Mouse (Mus musculus): ENCODE measurements around the gene Spata17.
"Not testable (repeated sequence)": the region's sequence is repeated elsewhere in the genome, so short reads cannot be mapped to it uniquely, and the experiment has no call there.

Gene Spata17

DNA sequence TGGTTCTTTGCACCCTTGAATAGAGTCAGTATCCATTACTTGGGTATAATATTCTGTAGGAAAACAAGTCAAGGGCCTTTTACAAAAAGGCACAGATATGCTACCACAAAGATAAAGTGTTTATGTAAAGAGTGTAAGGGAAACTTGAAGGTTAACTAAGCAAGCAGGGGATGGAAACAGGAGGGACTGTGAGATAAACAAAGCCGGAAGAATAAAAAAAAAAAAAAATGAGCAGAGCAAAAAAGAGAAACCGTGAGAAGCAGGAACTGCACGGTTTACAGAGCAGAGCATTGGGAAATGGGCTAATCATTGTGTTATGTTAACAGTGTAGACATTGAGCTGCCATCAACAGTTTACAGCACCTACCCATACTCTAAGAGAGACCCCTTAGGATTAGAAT lies 44.9 kb downstream of the Spata17 start:
- no peak for DNase-seq

DNA sequence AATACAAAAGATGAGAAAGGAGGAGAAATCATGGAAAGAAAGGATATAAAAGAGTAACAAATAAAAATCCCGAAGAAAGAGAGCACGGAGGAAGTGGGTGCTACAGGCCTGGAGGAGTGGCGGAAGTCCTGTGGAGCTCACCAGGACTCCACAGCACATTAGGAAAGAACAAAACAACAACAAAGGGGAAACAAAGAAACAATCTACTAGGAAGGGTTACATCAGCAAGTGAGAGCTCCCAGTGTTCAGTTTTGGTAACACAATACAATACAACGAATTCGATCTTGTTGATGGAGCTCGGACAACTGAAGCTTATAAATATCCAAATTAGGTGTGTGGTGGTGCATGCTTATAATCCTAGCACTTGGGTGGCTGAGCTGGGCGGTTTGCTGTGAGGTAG lies 45.6 kb downstream of the Spata17 start:
- no peak for DNase-seq

DNA sequence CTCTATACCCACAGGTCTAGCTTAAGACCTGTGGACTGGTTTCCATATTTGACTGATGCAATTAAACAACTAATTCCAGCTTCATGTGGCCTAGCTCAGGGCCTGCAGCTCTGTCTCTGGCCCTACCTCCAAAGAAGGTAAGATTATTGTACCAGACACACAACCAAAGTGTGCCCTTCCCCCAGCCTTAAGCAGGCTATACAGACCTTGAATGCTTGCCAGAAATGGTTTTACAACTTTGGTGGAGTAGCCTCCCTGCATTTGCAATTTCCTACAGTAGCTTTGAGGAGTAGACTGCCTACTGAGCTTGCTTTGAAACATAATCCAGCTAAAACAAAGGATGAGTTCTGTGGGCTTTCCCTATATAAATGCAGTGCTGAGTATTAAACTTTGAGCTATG lies 51.7 kb downstream of the Spata17 start:
- DNase-seq, result no peak

DNA sequence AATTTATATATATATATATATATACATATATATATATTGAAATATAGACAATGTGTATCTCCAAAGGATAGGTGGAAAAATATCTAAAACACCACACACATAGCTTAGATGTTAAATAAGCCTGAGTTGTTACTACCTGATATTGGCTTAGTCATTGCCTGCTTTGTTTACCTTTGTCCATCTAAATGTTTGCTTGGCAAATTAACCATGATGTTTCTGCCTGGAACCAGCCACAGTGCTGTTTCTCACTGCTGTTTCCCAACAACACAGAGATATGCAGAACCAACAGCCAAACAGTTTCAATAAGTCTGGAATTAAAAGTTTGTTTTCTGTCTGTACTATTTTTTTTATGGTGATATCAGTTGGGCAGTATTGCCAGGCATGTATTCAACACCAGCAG lies 59.6 kb downstream of the Spata17 start:
- no peak for DNase-seq

DNA sequence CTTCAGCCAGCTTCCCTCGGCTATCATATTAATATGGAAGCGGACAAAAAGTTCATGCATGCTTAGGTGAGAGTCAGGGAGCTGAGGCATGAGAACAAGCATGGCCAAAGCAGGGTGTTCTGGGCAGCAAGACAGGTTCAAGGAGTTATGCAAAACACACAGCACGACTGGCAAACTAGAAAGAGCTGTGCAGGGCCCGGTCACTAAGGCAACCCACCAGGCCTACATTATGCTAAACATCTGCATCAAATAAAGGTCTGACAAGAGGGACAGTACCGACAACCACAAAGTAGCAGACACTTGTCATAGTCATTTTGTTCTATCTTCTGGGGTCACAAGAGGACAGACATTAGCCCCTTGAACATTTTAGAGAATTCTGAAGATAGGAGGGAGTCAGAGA lies 61.6 kb downstream of the Spata17 start:
- DNase-seq, result no peak

DNA sequence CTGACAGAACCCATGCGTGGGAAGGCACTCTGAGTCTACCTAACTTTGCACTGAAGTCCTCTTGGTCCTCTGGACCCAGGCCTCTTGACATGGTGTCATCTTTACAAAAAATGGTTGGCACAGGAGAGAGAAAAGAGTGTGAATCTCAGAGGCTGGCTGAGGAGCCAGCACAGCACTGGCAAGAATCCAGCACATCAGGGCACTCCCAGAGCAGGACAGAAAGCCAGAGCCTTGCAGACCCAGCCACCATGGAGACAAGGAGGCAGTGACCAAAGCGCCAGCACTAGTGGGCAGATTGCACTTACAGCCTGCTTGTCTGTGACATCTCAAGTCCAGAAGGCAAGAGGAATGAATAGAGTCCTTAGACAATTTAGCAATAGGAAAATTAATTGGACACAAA lies 62.7 kb downstream of the Spata17 start:
- no peak for DNase-seq

DNA sequence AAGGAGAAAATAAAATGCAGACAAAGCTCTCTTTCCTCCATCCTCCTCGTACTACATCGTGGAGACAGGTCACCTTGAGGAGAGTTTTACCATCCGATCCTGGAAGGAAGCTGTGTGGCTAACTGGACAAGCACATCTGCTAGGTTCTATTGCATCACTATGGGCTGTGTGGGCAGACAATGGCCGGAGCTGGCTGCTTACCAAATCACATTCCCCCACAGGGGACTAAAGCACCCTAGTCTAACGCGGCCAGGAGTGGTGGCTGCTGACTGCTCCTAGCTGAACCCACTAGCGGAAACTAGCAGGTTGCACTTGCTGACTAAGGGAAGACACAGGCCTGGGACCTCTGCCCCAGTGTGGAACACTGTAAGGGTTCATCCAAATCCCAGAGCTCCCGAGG lies 72.3 kb downstream of the Spata17 start:
- no peak for DNase-seq

DNA sequence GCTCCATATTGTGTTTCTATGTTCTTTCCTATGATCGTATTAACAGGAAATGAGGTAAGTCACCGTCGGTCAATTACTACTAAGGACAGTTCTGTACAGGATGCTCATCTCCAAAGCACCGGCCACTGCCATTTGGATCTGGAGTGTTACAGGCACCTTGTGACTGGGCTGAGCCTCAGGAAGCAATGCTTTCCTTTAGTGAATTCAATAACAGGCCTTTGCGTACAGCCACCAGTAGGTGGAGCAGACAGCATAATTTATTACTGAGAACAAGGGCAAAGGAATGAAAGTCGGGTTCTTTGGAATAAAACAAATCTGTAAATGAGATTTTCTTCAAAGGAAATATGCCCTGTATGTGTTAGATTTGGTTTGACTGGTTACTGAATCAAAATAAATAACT lies 77.8 kb downstream of the Spata17 start:
- peak; percentile 30 to 71 for DNase-seq

DNA sequence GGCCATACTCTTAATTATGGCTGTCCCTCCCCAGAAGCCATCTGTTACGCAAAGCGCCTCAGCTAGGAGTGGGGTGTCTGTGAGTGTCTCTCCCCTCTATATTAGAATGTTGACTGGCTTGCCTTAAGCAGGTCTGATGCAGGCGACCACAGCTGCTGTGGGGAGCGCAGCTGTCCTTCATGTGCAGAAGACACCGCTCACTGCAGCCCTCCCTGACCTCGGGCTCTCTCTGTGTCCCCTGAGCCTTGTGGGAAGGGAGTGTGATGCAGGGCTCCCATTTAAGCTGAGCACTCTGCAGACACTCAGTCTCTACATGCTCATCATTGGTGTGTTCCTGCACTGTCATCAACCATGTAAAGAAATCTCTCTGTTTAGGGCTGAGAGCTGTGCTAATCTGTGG lies 79.4 kb downstream of the Spata17 start:
- DNase-seq, result no peak

DNA sequence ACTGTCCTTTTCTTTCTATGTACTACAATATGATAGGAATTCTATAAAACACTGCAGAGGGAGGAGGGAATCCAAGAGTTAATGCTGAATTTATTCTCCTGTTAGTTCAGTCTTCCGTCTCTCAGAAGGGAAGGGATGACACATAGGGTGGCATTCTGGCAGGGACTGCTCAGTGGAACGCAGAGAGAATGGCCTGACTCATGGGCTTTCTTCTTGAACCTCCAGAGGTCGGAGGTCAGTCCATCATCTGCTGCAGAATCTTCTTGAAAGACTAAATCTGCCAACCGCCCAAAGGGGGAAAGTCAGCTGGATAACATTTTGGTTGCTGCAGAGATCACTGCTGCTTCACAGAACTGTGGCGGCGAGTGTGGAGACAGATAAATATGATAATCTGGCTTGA lies 81.4 kb downstream of the Spata17 start:
- no peak for DNase-seq

DNA sequence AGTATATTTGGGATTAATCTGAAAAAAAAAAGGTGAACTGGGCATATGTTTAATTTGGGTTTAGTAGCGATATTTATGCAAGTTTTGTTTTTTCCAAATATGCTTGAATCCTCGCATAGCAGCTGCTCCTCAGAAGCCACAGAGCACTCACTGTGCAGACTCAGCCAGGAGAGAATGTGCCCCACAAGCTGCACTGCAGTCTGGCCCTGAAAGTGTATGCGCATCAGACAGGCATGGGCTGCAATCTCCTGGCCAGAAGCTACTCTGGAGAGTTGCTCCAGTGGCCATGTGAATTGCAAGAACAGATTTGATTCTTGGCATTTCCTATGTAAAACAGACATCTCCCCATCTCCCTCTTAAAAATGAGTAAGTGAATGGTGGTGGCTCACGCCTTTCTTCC lies 82.9 kb downstream of the Spata17 start:
- DNase-seq, result no peak

DNA sequence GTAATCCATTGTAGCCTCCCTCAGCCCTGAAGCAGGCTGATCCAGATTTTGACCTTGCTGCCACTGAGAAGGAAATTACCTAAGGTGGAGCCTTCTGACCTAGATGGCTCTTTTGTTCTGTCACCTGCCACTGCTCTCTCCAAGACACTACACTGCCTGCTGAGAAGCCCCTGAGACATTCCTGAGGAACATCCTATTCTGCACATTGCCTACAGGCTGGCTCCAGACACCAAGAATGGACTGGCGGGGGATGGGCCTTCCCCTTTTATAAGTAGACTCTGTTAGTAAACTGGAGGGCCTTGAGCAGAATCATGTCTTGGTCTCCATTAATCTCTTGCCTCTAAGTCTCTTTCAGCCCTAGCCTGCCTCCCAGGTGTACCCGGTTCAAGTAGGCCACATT lies 87.7 kb downstream of the Spata17 start:
- not testable (repeated sequence) for DNase-seq

DNA sequence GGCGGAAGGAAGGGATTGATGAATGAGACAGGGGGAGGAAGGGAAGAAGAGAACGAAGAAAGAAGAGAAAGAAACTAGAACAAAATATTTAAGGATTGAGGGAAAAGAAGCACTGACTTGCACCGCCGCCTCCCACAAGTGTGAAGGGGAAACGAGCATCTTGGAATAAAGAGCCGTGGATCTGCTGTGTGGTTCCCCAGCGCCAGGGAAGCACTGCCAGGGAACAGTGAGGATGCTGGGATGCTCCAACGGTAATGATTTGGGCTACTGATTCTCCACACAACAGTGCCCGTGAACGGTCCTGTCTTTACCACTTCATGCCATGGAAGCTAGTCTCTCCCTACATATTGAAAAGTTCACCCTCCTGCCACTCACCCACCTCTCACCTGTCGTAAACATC lies 89.5 kb downstream of the Spata17 start:
- DNase-seq, result no peak

DNA sequence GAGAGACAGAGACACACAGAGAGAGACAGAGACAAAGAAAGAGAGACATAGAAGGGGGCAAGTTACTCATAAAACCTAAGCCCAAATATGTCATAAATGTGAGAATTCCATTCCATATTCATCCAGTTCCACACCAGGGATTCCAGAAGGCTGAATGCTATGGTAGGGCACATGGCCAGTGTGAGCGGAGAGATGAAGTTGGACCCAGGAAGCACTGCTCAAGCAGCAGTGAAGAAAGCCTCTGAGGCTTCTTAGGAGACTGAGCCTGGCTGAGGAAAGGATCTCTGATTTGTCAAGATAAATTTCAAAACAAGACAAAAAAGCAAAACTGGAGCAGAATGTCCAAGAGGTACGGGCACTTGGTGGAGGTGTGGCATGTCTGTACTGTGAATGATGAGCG lies 90.3 kb downstream of the Spata17 start:
- DNase-seq, result no peak

DNA sequence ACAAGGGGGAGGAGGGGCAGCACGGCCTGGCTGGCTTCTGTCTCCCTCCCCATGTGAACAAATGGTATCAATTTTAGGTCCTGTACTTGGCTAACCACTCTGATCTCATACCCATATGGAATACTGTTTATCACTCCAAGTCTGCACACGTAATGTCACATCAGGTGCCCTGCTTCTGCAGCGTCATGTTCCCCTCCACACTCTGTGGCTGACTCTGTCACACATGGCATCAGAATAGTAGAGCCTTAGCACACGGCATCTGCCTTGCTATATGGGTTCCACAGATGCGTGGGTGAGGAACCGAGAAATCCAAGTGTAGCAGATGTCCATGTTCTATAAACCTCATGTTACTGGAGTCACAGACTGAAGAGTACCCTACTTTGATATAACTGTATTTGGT lies 96.0 kb downstream of the Spata17 start:
- DNase-seq, result no peak

DNA sequence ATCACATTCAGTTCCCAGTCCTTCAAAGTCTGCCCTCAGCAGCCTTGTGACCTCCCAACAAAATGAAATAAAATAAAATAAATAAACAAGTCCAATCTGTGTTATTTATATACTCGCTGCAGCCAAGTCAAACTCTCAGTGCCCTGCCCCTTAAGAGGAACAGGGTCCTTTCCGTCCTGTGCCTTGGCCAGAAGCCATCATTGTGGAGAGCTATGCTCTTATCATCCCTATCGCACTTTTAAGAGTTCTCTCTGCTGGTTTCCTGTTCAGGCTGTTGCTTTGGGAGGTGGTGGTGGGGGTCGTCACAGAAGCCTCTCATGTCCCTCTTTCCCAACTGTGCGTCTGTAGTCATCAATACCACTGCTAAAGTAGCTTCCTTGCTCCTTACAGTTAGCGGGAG lies 97.2 kb downstream of the Spata17 start:
- no peak for DNase-seq

DNA sequence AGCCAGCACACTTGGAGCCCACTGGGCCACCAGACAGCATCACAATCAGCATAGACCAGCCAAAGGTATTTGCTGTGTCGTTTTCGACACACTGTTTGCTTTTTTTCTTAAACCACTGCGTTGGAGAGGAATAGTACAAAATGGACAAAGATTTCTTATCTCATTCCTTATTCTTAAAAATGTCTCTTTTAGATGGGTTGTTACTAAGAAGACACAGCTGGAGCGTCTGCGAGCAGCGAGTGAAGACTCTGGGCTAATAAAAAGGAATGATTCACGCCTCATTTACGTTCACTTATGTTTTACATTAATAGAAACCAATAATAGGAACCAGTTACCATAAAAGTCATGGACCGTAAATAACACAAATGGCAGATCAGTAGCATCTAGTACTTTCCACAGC lies 101.5 kb downstream of the Spata17 start:
- no peak for DNase-seq

DNA sequence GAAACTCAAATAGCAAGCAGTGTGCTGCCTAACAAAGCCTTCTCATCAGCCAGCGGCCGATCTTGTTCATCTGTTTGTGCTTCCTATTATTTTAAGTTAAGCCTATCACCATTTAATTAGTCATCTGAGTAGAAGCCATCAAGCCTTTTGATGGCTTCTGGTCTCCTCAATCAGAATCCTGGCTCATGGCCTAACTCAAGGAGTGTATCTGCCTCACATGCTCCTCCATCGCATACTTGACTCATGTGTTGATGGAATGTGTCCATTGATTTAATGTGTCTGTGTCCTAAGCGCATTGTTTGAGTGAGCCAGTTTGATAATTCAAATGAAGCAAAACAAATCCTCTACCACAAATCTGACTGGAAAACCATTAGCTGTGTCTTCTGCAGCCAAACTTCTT lies 113.1 kb downstream of the Spata17 start:
- no peak for DNase-seq

DNA sequence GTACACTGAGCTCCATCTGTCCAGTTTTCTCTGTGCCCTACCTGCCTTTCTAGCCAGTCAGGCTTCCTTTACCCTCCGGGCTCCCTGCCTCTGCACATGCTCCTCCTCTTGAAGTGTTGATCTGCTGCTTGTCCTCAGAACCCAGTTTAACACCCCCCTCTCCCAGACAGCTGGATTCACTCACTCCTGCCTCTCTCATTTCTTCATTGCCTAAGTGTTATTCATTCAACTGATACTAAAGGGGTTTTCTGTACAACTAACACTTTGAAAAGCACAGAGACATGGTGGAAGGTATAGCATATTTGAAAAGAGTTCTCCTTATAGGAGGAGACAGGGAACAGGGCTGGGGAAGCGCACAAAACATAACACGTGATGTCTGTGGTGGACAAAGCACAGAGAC lies 114.1 kb downstream of the Spata17 start:
- DNase-seq, result no peak

DNA sequence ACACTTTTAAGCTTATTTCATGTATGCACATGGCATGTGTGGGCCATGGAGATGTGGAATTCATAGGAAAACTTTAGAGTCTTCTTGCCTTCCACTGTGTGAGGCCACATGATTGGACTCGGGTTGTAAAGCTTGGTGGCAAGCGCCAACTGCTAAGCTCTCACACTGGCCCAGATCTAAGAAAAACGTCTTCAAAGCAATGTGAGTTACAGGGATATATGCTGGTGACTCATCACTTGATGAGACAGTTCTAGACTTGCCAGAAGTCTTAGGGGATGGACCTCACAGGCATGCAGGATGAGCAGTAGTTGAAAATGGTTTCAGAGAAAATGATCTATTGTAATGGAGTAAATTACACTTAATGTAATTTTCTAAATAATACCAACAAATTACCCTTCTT lies 114.6 kb downstream of the Spata17 start:
- no peak for DNase-seq

DNA sequence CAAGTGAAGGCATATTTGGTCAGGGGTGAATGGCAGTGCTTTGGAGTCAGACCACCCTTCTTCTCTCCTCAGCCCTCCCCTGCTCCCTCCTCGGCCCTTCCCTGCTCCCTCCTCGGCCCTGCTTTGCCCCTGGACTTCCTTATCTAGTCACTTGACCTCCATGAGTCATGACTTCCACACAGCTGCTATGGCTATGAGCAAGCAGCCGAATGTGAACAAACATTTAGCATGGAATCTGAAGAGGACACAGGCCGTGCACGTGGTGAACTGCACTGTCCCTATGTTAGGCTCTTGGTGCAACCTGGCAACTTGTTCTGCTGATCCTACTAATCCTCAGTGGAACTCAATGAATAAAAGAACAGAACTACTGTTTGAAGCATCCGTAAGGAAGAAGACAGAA lies 117.0 kb downstream of the Spata17 start:
- DNase-seq, result no peak

DNA sequence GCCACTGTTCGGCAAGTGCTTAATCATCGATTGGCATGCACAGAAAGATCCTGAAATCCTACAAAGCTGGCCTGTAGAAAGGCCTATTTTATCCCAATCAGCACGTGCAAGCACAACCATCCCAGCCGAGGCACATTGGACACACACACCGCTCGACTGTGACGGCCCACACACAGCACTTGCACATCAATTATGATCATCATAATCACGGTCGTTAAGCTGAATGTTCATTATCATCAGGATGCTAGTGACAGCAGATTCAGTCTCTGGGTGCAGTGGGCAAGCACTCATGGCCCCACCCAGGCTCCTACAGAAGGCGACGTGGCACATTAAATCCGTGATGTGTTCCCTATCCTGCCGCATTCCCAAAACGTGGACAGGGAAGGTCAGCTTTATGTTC lies 122.7 kb downstream of the Spata17 start:
- no peak for DNase-seq

DNA sequence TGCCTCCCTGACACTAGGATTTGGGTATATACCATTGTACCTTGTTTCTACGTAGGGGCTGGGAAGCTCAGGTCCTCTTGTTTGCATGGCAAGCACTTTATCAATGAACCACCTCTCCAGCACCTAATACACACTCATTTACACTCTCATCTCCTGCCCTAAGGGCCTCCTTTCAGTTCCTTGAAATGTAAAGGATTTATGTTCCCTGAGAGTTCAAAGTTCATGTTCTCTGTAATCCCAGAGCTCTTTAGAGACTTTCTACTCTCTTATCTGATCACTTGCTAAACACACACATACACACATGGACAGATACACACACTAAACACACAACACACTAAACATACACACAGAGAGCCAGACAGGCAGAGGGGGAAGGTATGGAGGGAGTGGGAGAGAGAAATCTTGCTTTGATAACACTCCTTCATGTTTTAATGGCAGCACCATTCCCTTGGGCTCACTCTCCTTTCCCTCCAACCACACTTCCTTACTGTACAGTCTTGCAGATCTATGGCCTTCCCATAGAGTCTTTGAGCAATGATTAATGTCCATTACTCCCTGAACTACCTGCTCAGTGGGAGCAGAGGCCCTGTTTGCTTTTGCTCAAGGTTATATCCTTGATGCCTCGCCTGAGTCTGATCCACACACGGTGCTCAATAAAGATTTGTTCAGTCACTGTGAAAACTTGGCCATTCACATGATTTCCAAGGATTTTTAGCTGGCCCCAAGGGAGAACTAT lies 126.4 kb downstream of the Spata17 start:
- DNase-seq, result no peak

DNA sequence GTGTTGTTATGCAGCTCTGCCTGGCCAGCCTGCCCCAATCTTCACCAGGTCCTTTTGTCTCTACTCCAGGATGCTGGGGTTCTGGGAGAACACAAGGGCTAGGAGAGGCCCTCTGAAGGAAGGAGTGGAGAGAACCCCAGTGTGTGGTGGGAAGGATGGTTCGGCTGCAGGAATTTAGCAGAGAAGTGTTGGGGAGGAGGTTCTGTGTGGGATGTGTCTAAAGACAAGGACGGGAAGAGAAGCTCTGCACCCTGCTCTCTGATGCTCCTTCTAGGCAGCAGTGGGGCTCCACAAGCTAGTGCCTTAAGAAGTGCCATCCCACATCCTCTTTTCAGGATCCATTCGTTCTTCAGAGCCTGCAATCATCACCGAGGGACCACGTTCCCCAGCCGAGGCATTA lies 129.2 kb downstream of the Spata17 start:
- no peak for DNase-seq

DNA sequence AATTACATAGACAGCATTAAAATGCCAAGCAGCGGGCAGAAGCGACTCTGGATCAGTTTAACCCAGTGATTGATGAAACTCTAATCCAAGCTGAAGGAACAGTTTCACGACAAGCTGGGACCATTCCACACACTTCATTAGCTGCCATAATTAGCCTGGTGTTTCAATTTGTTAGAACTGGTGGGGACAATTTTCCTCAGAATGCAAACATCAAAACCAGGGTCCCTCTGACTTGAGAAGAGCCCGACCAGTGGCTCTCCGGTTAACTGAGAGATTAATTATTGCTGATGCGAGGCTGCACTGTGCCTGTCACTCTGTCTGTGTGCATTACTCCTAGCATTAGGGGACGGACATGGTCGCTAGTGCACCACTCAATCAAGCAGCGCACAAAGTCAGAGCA lies 137.9 kb downstream of the Spata17 start:
- DNase-seq, result no peak

DNA sequence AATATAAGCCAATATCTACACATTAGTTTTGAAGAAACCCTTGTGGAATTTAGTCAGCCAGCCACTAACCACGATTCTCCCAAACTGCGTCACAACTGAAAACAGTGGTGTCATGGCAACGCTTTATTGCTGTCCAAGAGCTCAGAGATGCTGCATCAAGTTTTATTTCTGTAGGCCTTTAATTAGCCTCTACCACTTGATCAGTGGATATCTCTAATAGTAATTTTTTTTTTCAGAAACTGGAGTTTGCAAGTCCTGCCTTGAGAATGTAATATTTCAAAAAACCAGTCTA lies 138.3 kb downstream of the Spata17 start:
- no peak for DNase-seq

All from kidney, adult 8-10 months (tissue).